Mouse (Mus musculus) Muller cell, postnatal 12 days (primary cell): ENCODE measurements around the gene Nog.

Source experiments
- DNase-seq: peaks from one replicate; pipeline ENCODE4 v3.0.0-alpha.2; 2015; ENCODE audit errors: inconsistent ontology term

Nog gene

GRCm38 (mm10) chr11:89302056-89302815, at the start of gene Nog:
Gene Nog, minus strand, starts transcription at chr11:89302332.
- DNase-seq = peak; percentile 78

- no peak for DNase-seq
Measured at GRCm38 (mm10) chr11:89340238-89340637, 38.1 kb upstream of the Nog start.

GRCm38 (mm10) chr11:89339783-89340182, 37.7 kb upstream of the Nog start:
- no peak for DNase-seq

- DNase-seq = no peak
Measured at GRCm38 (mm10) chr11:89337910-89338309, 35.8 kb upstream of the Nog start.

- no peak for DNase-seq
Measured at GRCm38 (mm10) chr11:89327089-89327881, 25.2 kb upstream of the Nog start.

GRCm38 (mm10) chr11:89321775-89322174, 19.6 kb upstream of the Nog start:
- DNase-seq = no peak

- DNase-seq = no peak
Measured at GRCm38 (mm10) chr11:89319675-89320074, 17.5 kb upstream of the Nog start.

- DNase-seq = no peak
Measured at GRCm38 (mm10) chr11:89318324-89318723, 16.2 kb upstream of the Nog start.

GRCm38 (mm10) chr11:89317757-89318156, 15.6 kb upstream of the Nog start:
- DNase-seq = no peak

- DNase-seq = no peak
Measured at GRCm38 (mm10) chr11:89314374-89314773, 12.2 kb upstream of the Nog start.

GRCm38 (mm10) chr11:89312378-89312777, 10.2 kb upstream of the Nog start:
- no peak for DNase-seq

- DNase-seq = no peak
Measured at GRCm38 (mm10) chr11:89310217-89310616, 8.1 kb upstream of the Nog start.

GRCm38 (mm10) chr11:89303421-89303820, 1.3 kb upstream of the Nog start:
- peak; percentile 95 for DNase-seq

- no peak for DNase-seq
Measured at GRCm38 (mm10) chr11:89302816-89303180, 666 bp upstream of the Nog start.

- peak; percentile 14 for DNase-seq
Measured at GRCm38 (mm10) chr11:89301331-89302055, 639 bp downstream of the Nog start.

GRCm38 (mm10) chr11:89299784-89300775, 2.1 kb downstream of the Nog start:
- no peak for DNase-seq

- DNase-seq = no peak
Measured at GRCm38 (mm10) chr11:89299116-89299783, 2.9 kb downstream of the Nog start.

- DNase-seq = peak; percentile 59
Measured at GRCm38 (mm10) chr11:89298285-89299010, 3.7 kb downstream of the Nog start.

- peak; percentile 8 for DNase-seq
Measured at GRCm38 (mm10) chr11:89297521-89297920, 4.6 kb downstream of the Nog start.

GRCm38 (mm10) chr11:89269809-89270361, 32.2 kb downstream of the Nog start:
- DNase-seq = no peak
